Mouse (Mus musculus) G1E (cell line): ENCODE measurements around the gene Nrp1.

Experiments used
- CTCF ChIP-seq: IDR thresholded peaks from 2 replicates; pipeline ENCODE4 v1.5.1; 2012; ENCODE audit warnings: low read depth, low read length, inconsistent platforms, mixed read lengths
- GATA1 ChIP-seq: IDR thresholded peaks from 2 replicates; pipeline ENCODE4 v1.6.1; 2012; ENCODE audit warnings: borderline replicate concordance, low read length, inconsistent platforms, mixed read lengths
- GATA2 ChIP-seq: IDR thresholded peaks from 2 replicates; pipeline ENCODE4 v1.6.1; 2012; ENCODE audit warnings: low read depth, low read length, inconsistent platforms, borderline replicate concordance
- POLR2AphosphoS5 ChIP-seq: IDR thresholded peaks from 2 replicates; pipeline ENCODE4 v1.6.1; 2012; ENCODE audit warnings: low read depth, low read length, inconsistent platforms; ENCODE audit not compliant: insufficient replicate concordance
- TAL1 ChIP-seq: conservative IDR thresholded peaks from 2 replicates; pipeline ENCODE4 v1.6.1; 2012; ENCODE audit warnings: low read depth, low read length, inconsistent platforms, mixed read lengths

GRCm38 (mm10) chr8:128480896-128481665, 122.7 kb downstream of the Nrp1 start:
- TF ChIP-seq CTCF = no peak
- no peak for TF ChIP-seq TAL1
- TF ChIP-seq GATA1 = no peak
- no peak for TF ChIP-seq GATA2
- no peak for TF ChIP-seq POLR2AphosphoS5
